Mouse (Mus musculus) limb, embryonic 10.5 days (tissue): ENCODE measurements around the gene Aknad1. TPM values are rescaled to one million over a fixed set of nuclear protein-coding genes. Genes with fewer than 3 reads are reported as not detected.

Experiments
- DNase-seq: peaks from one replicate; pipeline ENCODE4 v3.0.0-alpha.2; 2017; ENCODE audit warnings: low spot score
- H3K27ac ChIP-seq: fragments of 300-500 bp; sonication (generic); 2 replicates; pipeline ENCODE4 v1.5.1; 2016; ENCODE audit warnings: mild to moderate bottlenecking
- H3K27me3 ChIP-seq: fragments of 300-500 bp; sonication (generic); 2 replicates; pipeline ENCODE4 v1.6.1; 2016; ENCODE audit warnings: low read depth, mild to moderate bottlenecking; ENCODE audit not compliant: poor library complexity, severe bottlenecking
- H3K36me3 ChIP-seq: fragments of 300-500 bp; sonication (generic); 2 replicates; pipeline ENCODE4 v1.6.1; 2016; ENCODE audit warnings: mild to moderate bottlenecking, moderate library complexity
- H3K4me1 ChIP-seq: fragments of 300-500 bp; sonication (generic); 2 replicates; pipeline ENCODE4 v1.6.1; 2016
- H3K4me3 ChIP-seq: fragments of 300-500 bp; sonication (generic); 2 replicates; pipeline ENCODE4 v1.5.1; 2016; ENCODE audit warnings: mild to moderate bottlenecking, moderate library complexity
- H3K9me3 ChIP-seq: fragments of 300-500 bp; sonication (generic); replicated peaks from 2 replicates; pipeline ENCODE4 v1.6.1; 2016; ENCODE audit warnings: mild to moderate bottlenecking
- WGBS: fragments of 180-500 bp; shearing (Covaris S2); methylation state at CpG from one replicate; pipeline ENCODE4 v1.1.7; 2016; 5-methylcytosine and 5-hydroxymethylcytosine counted together
- polyA plus RNA-seq: library from polyadenylated mRNA; unstranded; fragments of >200 nt; fragmentation: Nextera tagmentation; extraction: Ambion mirVana; gene quantifications from 2 replicates; pipeline ENCODE4 v1.2.1, GENCODE M21; 2016

The Aknad1 gene
- polyA plus RNA-seq, 1 experiment from 2014 or later: 0.10 TPM

- no peaks in the 10 kb centered on the region for H3K27me3 ChIP-seq
- no peaks in the 10 kb centered on the region for H3K9me3 ChIP-seq
- 73% methylated on average over 9 of the region's 9 CpGs for WGBS
- DNase-seq: no peak
- no peak overlapping the region for H3K27ac ChIP-seq
- no peaks in the 10 kb centered on the region for H3K36me3 ChIP-seq
- no peak overlapping the region for H3K4me3 ChIP-seq
- no peaks in the 10 kb centered on the region for H3K4me1 ChIP-seq
These were observed 18.1 kb downstream of the Aknad1 start for GRCm38 (mm10) chr3:108757570-108757969.

GRCm38 (mm10) chr3:108759566-108760420 is 20.3 kb downstream of the Aknad1 start:
- H3K27ac ChIP-seq: no peak overlapping the region
- H3K36me3 ChIP-seq: no peaks in the 10 kb centered on the region
- WGBS: 88% methylated on average over 11 of the region's 11 CpGs
- H3K4me3 ChIP-seq: no peak overlapping the region
- DNase-seq: no peak
- H3K4me1 ChIP-seq: no peaks in the 10 kb centered on the region; the same call in 1 of the 2 replicates
- no peaks in the 10 kb centered on the region for H3K9me3 ChIP-seq
- H3K27me3 ChIP-seq: no peaks in the 10 kb centered on the region

- H3K36me3 ChIP-seq: no peaks in the 10 kb centered on the region
- H3K27me3 ChIP-seq: 0 out of 2 replicates have a peak, but pooled peaks cover 3% of the 10 kb centered on the region
- H3K4me1 ChIP-seq: no peaks in the 10 kb centered on the region; the same call in 1 of the 2 replicates
- H3K9me3 ChIP-seq: no peaks in the 10 kb centered on the region
- H3K4me3 ChIP-seq: no peak overlapping the region
- no peak overlapping the region for H3K27ac ChIP-seq
- no peak for DNase-seq
- 80% methylated on average over 7 of the region's 7 CpGs for WGBS
These were observed 23.2 kb downstream of the Aknad1 start for GRCm38 (mm10) chr3:108762597-108763111.

GRCm38 (mm10) chr3:108763691-108764090 is 24.2 kb downstream of the Aknad1 start:
- Histone ChIP-seq H3K9me3 (no peaks in the 10 kb centered on the region), H3K27me3 (0 out of 2 replicates have a peak, but pooled peaks cover 3% of the 10 kb centered on the region), H3K27ac (no peak overlapping the region), H3K4me1 (peaks cover 1% of the 10 kb centered on the region), H3K4me3 (no peak overlapping the region), H3K36me3 (no peaks in the 10 kb centered on the region)
- 89% methylated on average over 2 of the region's 2 CpGs for WGBS
- DNase-seq: no peak

GRCm38 (mm10) chr3:108764976-108765375 is 25.5 kb downstream of the Aknad1 start:
- H3K4me3 ChIP-seq: no peak overlapping the region
- H3K36me3 ChIP-seq: no peaks in the 10 kb centered on the region
- peaks cover 12% of the 10 kb centered on the region for H3K4me1 ChIP-seq
- H3K27ac ChIP-seq: no peak overlapping the region
- 71% methylated on average over 7 of the region's 7 CpGs for WGBS
- H3K9me3 ChIP-seq: no peaks in the 10 kb centered on the region
- H3K27me3 ChIP-seq: 0 out of 2 replicates have a peak, but pooled peaks cover 3% of the 10 kb centered on the region
- no peak for DNase-seq

- H3K4me3 ChIP-seq: no peak overlapping the region
- no peak overlapping the region for H3K27ac ChIP-seq
- 88% methylated on average over 7 of the region's 7 CpGs for WGBS
- H3K36me3 ChIP-seq: no peaks in the 10 kb centered on the region
- 0 out of 2 replicates have a peak, but pooled peaks cover 3% of the 10 kb centered on the region for H3K27me3 ChIP-seq
- DNase-seq: no peak
- H3K9me3 ChIP-seq: no peaks in the 10 kb centered on the region
- H3K4me1 ChIP-seq: peaks cover 16% of the 10 kb centered on the region
These were observed 26.0 kb downstream of the Aknad1 start for GRCm38 (mm10) chr3:108765476-108765875.

GRCm38 (mm10) chr3:108766943-108767342 is 27.5 kb downstream of the Aknad1 start:
- Histone ChIP-seq H3K27me3 (0 out of 2 replicates have a peak, but pooled peaks cover 3% of the 10 kb centered on the region), H3K9me3 (no peaks in the 10 kb centered on the region), H3K27ac (no peak overlapping the region), H3K4me1 (peaks cover 24% of the 10 kb centered on the region), H3K4me3 (no peak overlapping the region), H3K36me3 (no peaks in the 10 kb centered on the region)
- no peak for DNase-seq
- WGBS: 92% methylated on average over 7 of the region's 7 CpGs

GRCm38 (mm10) chr3:108767416-108767815 is 28.0 kb downstream of the Aknad1 start:
- no peaks in the 10 kb centered on the region for H3K36me3 ChIP-seq
- peaks cover 24% of the 10 kb centered on the region for H3K4me1 ChIP-seq
- H3K9me3 ChIP-seq: no peaks in the 10 kb centered on the region
- H3K27me3 ChIP-seq: 0 out of 2 replicates have a peak, but pooled peaks cover 6% of the 10 kb centered on the region
- H3K27ac ChIP-seq: no peak overlapping the region
- no peak for DNase-seq
- H3K4me3 ChIP-seq: no peak overlapping the region
- 86% methylated on average over 10 of the region's 10 CpGs for WGBS

GRCm38 (mm10) chr3:108769547-108769946 is 30.1 kb downstream of the Aknad1 start:
- Histone ChIP-seq H3K27ac (no peak overlapping the region), H3K27me3 (0 out of 2 replicates have a peak, but pooled peaks cover 9% of the 10 kb centered on the region), H3K9me3 (no peaks in the 10 kb centered on the region), H3K4me3 (no peak overlapping the region), H3K4me1 (peaks cover 24% of the 10 kb centered on the region), H3K36me3 (no peaks in the 10 kb centered on the region)
- 77% methylated on average over 6 of the region's 6 CpGs for WGBS
- DNase-seq: no peak

- Histone ChIP-seq H3K27ac (peak overlapping the region; percentile 67), H3K9me3 (no peaks in the 10 kb centered on the region), H3K4me3 (no peak overlapping the region), H3K4me1 (peaks cover 24% of the 10 kb centered on the region), H3K27me3 (0 out of 2 replicates have a peak, but pooled peaks cover 12% of the 10 kb centered on the region), H3K36me3 (no peaks in the 10 kb centered on the region)
- 31% methylated on average over 6 of the region's 6 CpGs for WGBS
- peak; percentile 69 for DNase-seq
These were observed 31.4 kb downstream of the Aknad1 start for GRCm38 (mm10) chr3:108770725-108771368.

GRCm38 (mm10) chr3:108772211-108772610 is 32.8 kb downstream of the Aknad1 start:
- Histone ChIP-seq H3K27ac (no peak overlapping the region), H3K4me1 (peaks cover 27% of the 10 kb centered on the region), H3K9me3 (no peaks in the 10 kb centered on the region), H3K27me3 (0 out of 2 replicates have a peak, but pooled peaks cover 15% of the 10 kb centered on the region), H3K36me3 (no peaks in the 10 kb centered on the region), H3K4me3 (no peak overlapping the region)
- WGBS: 91% methylated on average over 13 of the region's 13 CpGs
- no peak for DNase-seq

GRCm38 (mm10) chr3:108772811-108773210 is 33.4 kb downstream of the Aknad1 start:
- Histone ChIP-seq H3K4me3 (no peak overlapping the region), H3K27me3 (0 out of 2 replicates have a peak, but pooled peaks cover 15% of the 10 kb centered on the region), H3K4me1 (peaks cover 27% of the 10 kb centered on the region), H3K36me3 (no peaks in the 10 kb centered on the region), H3K27ac (no peak overlapping the region), H3K9me3 (no peaks in the 10 kb centered on the region)
- no peak for DNase-seq
- 93% methylated on average over 3 of the region's 3 CpGs for WGBS
